Mouse (Mus musculus) thymus, adult 18-20 months (tissue): ENCODE results near the gene Iars2.

Experiments used
- DNase-seq, 2 experiments: peaks; one replicate each; pipeline ENCODE4 v3.0.0; 2022; ENCODE audit warnings: mixed read lengths in 2 of 2

The Iars2 gene

GRCm38 (mm10) chr1:185328721-185329610 lies at the start of gene Iars2:
Gene Iars2 (minus strand): TSS chr1:185329396.
- peak; percentile 89 for DNase-seq

DNA sequence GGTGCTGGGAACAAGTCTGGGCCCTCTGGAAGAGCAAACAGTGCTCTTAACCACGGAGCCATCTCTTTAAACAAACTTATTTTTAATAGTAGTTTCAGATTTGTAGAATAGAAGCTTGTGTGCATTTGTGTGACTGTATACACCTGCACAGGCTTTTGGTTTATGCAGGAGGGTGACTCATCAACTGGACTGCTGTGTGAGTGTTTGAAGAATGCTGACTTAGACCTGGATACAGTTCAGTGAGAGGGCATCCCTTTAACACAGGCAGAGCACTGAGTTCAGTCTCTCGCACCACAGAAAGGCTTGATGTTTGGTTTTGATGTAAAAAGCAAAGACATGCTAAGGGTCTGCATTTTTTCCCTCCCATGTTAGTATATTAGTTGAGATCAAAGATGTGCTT lies 48.2 kb upstream of the Iars2 start:
- no peak for DNase-seq

GRCm38 (mm10) chr1:185376390-185376789 lies 47.2 kb upstream of the Iars2 start:
- no peak for DNase-seq

DNA sequence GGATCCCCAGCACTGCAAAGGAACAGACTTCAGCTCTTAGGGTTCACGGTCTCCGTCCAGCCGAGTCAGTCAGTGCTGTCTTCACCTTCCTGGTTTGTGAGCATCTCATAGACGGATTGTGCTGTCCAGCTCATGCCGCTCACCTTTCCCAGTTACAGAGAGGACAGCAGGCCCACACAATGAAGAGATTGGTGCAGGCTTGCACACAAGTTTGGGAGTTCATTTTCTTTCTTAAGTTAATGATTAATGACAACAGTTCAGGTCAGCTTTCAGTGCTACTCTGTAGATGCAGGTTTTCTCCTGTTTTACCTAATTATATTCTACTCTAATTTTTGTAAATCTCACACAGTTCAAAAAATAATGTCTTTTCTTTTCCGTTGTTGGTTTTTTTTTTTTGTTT lies 40.8 kb upstream of the Iars2 start:
- DNase-seq = no peak

DNA sequence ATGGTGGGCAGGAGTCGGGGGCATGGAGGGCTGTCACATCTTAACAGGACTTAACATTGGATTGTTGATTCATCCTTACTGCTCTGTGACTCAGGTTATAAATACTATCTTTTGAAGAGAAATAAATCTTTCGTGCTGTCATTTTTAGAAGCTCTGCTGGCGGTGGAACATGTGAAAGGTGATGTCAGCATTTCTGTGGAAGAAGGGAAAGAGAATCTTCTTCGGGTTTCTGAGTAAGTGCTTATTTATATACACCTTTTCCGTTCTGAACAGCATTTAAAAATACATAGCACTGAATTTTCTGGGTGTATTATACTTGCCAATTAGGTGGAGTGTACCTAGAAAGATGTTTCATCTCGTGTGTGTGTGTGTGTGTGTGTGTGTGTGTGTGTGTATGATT lies 38.2 kb upstream of the Iars2 start:
- no peak for DNase-seq

GRCm38 (mm10) chr1:185364183-185364540 lies 35.0 kb upstream of the Iars2 start:
- DNase-seq = no peak

- DNase-seq = no peak
Measured at GRCm38 (mm10) chr1:185363526-185364182, 34.5 kb upstream of the Iars2 start.

GRCm38 (mm10) chr1:185362677-185363520 lies 33.7 kb upstream of the Iars2 start, which contains the start of gene Eprs:
Gene Eprs (plus strand): TSS chr1:185363044.
- peak; percentile 98 for DNase-seq

GRCm38 (mm10) chr1:185358211-185358610 lies 29.0 kb upstream of the Iars2 start:
- DNase-seq = no peak

GRCm38 (mm10) chr1:185356246-185356645 lies 27.1 kb upstream of the Iars2 start:
- no peak for DNase-seq

DNA sequence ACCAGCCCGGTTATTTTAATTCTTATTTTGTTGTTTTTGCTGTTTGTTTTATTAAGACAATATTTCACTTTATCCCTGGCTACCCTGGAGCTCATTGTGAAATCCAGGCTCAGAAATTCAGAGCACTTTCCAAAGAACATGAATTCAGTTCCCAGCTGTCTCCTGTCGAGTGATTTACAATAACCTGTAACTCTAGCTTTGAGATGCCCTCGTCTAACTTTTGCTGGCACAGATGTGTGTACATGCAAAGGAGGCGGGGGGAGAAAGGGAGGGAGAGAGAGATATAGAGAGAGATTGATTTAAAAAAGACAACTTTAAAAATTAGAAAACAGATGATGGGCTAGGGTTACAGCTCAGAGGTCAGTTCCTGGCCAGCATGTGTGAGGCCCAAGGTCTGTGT lies 25.5 kb upstream of the Iars2 start:
- no peak for DNase-seq

DNA sequence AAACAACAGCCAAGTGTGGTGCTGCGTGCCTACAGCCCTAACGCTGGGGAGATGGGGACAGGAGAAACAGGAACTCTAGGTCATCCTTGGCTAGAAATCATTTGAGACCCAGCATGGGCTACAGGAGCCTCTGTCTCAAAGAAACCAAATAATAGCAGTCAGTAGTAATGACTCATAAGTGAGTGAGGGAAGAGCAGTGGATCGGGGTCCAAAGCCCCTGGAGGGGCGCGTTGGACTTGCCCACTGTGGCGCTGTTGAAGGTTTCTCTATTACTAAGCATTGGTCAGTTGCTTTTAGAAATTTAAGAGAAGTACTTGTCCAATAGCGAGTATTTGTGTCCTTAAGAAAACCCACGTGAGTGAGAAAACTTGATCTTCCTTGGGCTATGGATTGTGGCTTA lies 24.2 kb upstream of the Iars2 start:
- no peak for DNase-seq

- DNase-seq = no peak
Measured at GRCm38 (mm10) chr1:185352151-185352550, 23.0 kb upstream of the Iars2 start.

GRCm38 (mm10) chr1:185350611-185351010 lies 21.4 kb upstream of the Iars2 start:
- DNase-seq = no peak

DNA sequence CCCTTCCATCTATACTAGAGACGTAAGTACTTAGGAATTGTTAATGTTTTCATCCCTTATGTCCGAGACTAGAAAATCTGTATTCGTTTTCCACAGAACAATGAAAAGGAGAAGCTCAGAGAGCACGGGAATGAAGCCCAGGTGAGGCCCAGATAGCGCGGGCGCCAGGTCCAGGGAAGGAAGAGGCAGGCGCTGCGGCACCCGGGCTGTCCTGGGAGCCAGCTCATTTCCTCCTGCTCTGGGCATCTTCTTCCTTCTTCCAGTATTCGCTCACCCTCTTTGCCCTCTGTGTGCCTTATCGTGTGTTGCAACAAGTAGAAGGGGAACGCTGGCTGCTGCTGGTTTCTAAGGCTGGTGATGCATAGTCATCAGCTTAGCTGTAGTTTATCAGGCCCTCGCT lies 20.5 kb upstream of the Iars2 start:
- DNase-seq = no peak

- no peak for DNase-seq
Measured at GRCm38 (mm10) chr1:185346188-185346587, 17.0 kb upstream of the Iars2 start.

DNA sequence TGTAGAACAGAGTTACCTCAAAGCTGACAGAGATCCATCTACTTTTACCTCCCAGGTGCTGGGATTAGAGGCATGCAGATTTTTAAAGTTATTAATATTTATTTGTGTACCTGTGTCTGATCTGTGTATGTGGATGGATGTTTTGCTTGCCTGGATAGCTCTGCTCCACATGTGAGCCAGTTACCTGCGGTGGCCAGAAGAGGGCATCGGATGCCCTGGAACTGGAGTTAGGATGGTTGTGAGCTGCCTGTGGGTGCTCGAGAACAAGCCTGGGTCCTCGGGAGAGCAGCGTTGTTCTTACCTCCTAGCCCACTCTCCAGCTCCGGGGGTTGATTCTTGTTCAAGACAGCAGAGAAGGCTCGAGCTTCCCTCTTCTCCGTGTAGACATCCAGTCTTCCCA lies 14.2 kb upstream of the Iars2 start:
- no peak for DNase-seq

- DNase-seq = no peak
Measured at GRCm38 (mm10) chr1:185342441-185342840, 13.2 kb upstream of the Iars2 start.

DNA sequence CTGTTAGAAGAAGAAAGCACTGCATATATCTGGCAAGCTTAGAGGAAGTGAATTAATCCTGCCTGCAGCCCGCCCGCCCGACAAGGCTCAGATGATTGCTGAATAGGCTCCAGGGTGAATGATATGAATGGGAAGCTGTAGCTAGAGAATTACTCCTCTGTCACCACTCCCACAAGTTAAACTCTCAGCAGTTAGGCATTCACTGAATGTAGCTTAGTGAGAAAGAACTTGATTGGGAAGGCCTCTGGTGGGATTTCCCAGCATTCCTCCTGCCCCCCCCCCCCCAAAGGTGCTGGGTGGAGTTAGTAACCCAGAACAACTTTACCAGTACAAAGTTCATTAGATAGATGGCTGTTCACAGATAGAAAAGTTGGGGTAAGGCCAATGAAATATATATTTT lies 7.3 kb upstream of the Iars2 start:
- DNase-seq = no peak

- no peak for DNase-seq
Measured at GRCm38 (mm10) chr1:185335231-185335765, 6.1 kb upstream of the Iars2 start.

- no peak for DNase-seq
Measured at GRCm38 (mm10) chr1:185334136-185334535, 4.9 kb upstream of the Iars2 start.

- DNase-seq = no peak
Measured at GRCm38 (mm10) chr1:185333651-185334050, 4.5 kb upstream of the Iars2 start.

GRCm38 (mm10) chr1:185331983-185332430 lies 2.8 kb upstream of the Iars2 start, which contains the start of gene Bpnt1:
Gene Bpnt1 (plus strand): TSS chr1:185332149.
- peak; percentile 64 to 71 for DNase-seq
